Mouse (Mus musculus): ENCODE measurements around the gene Smagp.
"Not testable (repeated sequence)": the region's sequence is repeated elsewhere in the genome, so short reads cannot be mapped to it uniquely, and the experiment has no call there.

Gene Smagp

DNA sequence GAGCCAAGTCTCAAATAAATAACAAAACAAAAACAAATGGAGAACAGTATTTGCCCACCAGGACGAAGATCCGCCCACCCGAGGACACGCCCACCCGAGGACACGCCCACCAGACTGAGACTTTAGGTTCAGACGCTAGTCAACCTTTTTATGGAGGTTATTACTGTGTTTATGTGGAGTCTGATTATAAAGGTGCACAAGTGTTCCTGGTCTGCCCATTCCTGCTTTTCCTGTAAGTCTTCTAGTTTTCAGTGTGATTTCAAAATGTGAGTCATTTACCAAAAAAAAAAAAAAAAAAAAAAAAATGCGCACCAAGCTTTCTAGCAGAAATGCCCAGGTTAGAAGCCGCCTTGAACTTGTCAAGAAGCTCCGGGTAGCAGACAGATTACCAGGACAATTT lies 9.5 kb downstream of the Smagp start:
- DNase-seq (ENCODE audit: low read depth): no peak

DNA sequence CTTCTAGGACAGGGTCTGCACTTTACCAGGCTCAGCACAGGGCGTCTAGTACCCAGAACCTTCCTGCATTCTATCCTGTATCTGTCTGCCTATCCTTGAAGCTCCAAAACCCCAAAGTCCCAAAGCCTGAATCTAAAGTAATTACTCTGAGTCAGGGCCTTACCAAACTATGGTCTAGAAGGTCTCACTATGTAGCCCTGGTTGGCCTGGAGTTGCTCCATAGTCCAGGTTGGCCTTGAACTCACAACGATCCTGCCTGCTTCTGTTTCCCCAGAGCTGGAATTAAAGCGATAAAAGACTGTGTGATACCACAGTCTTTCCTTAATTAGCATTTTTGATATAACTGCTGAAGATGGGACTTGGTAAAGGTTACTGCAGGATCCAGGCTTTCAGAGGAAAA lies 12.3 kb downstream of the Smagp start:
- DNase-seq (ENCODE audit: low read depth): no peak

DNA sequence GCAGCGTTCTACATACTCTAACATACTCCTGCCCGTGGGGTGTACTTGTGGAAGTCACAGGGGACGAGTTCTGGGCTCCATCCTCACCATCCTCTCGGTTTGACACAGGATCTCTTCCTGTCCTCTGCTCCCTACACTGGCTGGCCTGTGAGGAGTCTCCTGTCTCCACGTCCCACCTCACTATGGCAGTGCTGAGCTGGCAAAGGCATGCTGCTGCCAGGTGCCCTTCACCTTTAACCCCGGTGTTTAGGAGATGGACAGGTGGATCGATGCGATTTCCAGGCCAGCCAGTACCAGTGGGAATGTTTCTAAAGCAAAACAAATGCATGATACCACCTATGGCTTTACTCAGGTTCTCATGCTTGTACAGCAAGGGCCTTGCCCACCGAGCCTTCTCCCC lies 13.0 kb downstream of the Smagp start:
- DNase-seq (ENCODE audit: low read depth): no peak

DNA sequence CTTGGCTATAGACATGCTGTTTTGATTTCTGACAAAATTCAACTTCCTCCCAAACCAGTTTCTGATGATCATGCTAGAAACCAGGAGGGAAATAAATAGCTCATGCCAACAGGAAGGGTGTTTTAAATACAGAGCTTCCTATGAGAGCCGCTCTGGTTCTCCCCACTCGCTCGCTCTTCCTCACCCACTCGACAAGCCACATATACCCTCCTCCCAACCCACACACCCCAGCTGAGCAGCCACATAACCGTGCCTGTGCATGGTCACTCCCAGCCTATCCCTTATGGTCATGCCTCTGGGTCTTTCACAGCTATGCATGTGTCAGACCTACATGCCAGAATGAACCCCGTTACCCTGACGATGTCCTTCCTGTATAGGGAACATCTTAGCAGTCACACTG lies 14.6 kb downstream of the Smagp start:
- DNase-seq (ENCODE audit: low read depth): no peak

DNA sequence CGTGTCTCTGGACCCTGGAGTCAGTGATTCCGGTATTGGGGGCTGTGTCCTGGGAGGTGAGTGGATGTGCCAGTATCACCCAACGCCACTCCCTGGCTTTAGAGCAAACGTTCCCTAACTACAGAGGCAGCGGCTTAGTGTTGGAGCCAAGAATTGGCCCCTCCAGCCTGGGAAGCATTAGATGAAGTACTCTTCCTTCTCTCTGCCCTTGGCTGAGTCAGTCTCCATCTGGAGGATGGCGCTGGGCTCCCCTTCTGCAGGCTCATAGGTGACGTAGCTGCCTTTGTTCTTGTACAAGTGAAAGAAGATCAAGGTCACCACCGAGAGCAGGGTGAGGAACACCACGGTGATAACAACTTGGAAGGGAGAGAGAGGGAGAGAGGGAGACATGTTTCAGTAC lies 15.1 kb downstream of the Smagp start:
- DNase-seq (ENCODE audit: low read depth): not testable (repeated sequence)

DNA sequence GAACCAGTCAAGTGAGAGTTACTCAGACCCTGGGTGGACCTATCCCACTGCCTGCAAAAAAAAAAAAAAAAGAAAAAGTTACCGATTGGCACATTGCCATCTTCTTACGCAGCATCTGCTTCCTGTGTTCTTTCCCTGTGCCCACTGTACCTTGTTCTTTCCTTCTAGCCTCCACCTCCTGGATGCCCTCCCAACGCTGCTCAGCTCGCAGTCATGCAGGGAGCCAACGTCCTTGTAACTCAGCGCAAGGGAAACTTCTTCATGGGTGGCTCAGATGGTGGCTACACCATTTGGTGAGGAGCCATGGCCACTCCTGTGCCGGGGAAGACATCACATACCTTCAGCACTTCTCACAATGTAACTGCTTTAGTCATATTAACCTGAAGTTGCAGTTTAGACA lies 17.5 kb downstream of the Smagp start:
- DNase-seq (ENCODE audit: low read depth): no peak

DNA sequence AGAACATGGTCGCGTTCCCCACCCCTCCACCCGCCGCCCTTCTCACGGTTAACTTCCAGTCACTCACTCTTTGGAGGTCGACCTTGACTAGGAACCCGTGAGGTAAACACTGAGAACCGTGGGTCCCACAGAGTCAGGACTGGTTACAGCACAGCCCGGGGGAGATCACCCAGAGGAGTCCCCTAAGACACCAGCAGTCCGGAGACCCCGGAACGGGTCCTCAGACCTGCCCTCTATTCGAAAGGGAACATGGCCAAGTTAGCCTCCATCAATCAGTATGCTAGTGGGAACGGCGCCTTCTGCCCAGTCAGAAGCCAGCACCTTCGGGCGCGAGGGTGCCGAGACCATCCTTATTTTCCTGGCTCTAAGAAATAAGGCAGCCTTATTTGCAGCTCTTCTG lies 20.5 kb downstream of the Smagp start:
- DNase-seq (ENCODE audit: low read depth): no peak

DNA sequence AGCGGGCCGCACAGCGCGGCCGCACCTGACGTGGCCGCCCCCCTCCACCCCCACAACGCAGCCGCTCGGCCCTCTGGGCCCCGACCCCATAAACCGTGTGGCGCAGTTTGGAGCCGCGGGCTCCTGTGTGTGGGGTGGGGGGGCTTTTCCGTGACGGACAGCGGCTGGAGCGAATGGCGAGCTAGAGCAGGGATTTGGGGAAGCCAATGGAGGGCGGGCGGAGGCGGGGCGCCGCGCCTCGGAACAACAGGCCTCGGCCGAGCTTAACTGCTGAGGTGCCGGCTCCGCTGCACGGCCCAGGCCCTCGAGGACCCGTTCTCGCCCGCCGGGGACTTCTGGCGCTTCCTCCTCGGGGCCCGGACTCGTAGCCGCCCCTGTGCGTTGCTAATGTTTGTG lies 20.9 kb downstream of the Smagp start:
- DNase-seq (ENCODE audit: low read depth): peak; percentile 51

DNA sequence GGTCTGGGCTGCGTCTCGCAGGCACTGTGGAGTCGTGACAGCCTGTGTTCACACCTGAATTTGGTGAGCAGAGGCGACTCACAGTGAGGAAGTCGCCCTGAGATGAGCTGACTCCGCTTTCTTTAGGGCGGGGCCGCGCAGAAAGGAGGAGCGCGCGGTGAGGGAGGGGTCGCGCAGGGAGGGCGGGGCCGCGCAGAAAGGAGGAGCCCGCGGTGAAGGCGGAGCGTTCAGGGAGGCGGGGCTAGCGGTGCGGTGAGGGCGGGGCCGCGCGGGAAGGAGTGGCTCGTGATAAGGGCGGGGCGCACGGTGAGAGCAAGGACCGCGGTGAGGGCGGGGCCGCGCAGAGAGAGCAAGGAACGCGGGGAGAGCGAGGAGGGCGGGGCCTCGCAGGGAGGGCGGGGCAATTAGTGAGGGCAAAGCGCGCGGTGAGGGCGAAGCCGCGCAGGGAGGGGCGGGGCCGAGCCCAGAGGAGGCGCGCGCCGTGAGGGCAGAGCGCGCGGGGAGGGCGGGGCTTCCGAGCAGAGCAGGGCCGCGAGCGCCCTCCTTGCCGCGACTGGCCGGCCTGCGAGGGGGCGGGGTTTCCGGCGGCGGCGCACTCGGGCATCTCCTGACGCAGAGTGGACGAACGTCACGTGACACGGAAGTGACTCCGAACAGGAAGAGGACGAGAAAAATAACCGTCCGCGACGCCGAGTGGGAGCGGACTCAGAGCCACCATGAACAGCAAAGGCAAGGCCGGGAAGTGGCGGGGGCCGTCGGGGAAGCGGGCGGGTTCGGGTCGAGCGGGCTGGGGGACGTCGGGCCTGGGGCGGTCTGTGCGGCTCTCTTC lies 21.5 kb downstream of the Smagp start, which contains the start of gene Dazap2:
Dazap2 (plus strand) TSS at position 354 of the 829 bp plus-strand sequence.
- DNase-seq (ENCODE audit: low read depth): peak; percentile 86

DNA sequence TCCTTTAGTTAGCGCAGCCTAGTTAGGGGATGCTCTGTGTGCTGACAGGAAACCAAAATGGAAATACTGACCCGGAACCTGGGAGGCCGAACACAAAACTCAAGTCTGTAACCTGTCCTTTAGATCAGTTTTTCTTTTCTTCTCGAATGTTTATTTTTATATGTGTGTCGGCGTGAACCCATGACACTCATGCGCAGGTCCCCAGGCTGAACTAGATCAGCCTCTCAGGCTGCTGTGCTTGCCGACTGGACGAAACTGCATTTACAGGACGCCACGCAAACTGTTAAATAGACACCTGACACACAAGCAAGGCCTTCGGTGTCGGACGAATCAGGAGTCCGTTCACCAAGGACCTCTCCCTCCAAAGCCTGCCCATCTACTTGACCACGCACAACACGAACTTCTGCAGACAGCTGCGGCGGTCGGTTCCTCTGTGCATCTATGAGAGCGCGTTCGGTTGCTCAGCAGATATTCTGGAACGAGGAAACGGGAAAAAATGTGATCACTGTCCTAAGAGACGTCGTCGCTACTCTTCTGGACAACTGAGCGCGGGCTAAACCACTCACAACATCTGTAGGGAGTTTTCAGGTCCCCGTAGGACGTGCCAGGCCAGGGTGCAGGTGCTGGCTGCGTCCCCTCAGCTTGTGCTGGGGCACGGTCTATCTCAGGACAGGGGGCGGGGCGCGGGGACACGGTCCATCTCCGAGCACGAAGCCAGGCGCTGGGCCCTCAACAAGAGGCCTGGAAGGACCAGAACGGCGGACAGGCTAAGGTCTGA lies 22.3 kb downstream of the Smagp start:
- no peak for DNase-seq (ENCODE audit: low read depth)

DNA sequence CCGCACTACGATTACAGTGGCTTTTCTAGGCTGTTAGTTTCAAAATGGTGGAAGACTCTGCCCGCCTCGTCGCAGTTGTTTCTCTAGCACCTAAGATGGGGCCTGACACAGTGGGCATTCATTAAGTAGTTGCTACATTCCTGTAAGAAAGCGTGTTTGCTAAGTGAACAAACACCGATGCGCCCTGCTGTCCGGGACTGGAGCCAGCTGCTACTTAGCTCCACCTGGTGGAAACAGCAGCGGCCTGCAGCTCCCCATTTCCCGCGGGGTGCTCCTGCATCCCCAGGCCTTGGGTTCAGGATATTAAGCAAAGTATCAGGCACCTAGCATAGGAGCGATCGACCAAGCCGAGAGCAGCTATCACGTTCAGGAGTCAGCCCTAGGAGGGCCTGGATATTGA lies 23.2 kb downstream of the Smagp start:
- DNase-seq (ENCODE audit: low read depth): peak; percentile 29

DNA sequence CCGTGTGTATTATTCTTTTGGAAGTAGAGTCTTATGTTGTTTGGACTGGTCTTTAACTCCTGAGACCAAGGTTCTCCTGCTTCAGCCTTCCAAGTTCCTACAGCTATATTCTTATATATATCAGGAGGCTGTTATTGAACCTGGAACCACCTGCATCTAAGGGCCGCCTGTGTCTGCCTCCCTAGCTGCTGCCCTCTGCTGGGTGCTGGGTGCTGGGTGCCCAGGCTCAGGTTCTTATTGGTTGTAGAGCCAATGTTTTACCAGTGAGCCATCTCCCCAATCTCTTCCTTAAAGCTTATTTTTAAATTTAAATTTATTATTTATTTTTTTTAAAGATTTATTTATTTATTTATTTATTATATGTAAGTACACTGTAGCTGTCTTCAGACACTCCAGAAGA lies 24.3 kb downstream of the Smagp start:
- DNase-seq (ENCODE audit: low read depth): no peak

DNA sequence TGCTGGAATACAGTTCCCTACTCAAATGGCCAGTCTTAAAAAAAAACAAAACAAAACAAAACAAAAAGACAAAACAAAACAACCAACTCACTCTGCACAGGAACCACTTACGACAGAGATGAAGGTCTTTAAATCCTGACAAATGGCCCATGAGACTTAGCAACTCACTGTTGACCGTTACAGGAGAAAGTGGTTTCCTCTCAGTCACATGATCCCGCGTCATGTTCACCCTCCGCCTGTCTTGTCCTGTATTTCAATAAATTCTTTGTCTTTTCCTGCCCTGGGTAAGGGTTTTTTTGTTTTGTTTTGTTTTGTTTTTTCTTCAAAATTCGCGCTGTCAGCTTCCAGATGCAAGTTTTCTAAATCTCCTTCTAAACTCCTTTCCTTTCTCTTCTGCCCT lies 24.8 kb downstream of the Smagp start:
- no peak for DNase-seq (ENCODE audit: low read depth)

DNA sequence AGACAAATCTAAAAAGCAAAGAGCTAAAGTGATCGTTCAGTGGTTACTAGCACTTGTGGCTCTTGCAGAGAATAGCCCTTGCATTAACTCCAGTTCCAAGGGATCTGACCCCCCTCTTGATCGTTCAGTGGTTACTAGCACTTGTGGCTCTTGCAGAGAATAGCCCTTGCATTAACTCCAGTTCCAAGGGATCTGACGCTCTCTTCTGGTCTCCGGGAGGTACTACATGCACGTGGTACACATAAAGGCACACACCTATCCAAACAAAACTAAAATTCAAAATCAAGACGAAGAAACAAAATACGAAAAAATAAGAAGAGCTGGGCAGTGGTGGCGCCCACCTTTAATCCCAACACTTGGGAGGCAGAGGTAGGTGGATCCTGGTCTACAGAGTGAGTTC lies 30.1 kb downstream of the Smagp start:
- DNase-seq (ENCODE audit: low read depth): not testable (repeated sequence)

DNA sequence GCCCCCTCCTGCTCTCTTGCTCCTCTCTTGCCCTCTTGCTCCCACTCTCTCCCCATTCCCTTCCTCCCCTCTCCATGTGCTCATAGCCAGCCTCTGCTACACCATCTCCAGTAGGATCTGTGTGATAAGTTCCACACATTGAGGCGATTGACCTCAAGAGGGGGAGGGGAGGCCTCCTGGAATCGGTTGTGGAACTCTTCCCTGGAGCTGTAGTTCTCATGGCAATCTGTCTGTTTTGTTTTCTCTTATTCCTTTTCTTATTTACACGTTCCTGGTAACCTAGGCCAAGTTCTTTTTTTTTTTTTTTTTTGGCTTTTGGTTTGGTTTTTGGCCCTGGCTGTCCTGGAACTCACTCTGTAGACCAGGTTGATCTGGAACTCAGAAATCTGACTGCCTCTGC lies 35.1 kb downstream of the Smagp start:
- DNase-seq (ENCODE audit: low read depth): no peak

DNA sequence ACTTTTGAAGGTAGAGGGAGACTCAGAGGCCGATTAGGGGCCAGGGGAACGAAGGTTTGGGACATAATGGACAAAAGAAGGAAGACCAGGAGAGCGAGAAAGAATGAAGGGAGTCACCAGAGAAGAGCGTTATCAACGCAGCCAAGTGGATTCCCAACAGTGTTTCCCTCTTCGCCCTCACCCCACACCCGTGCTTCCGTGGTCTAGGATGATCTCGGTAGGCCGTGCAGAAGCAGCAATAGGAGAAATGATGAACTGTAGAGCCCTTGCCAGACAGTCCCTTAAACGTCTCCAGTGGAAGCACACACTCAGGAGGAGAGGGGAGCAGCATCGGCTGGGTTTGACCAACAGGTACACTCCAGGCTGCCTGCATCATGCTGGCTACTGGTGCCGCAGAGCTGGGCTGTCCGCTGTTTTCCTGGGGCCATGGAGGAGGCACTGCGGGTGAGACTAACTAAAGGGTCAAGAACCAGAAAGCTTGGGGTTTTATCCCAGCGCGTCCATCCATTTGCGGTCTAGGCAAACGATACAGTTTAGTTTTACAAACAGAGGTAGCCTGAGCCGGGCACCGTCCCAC lies 36.0 kb downstream of the Smagp start:
- no peak for DNase-seq (ENCODE audit: low read depth)

DNA sequence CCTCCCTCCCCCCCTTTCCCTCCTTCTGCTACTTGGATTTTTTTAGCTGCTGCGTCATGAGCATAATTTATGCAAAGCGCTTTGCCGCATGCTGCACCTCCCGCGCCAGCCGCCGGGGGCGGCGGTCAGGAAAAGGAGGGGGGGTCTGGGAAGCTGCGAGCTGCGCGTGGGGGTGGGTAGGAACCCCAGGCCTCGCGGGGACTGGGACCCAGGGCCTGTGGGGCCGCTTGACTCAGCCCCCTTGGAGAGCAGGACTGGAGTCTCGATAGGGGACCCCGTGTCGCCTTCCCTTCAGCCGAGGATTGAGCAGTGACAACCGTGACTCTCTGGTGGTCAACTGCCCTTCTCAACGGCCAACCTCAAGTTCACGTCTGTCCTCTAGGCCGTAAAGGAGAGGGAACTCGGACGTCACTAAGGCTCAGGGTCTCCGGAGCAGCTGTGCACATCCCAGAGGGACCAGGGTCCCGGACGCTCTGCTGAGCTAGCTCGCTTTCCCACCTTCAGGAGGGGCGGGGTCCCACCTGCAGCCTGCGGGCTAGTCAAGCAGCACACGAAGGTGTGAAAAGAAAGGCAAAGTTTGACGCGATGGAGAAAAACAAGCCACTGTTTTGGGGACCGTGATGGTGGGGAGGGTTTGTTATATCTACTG lies 36.6 kb downstream of the Smagp start:
- peak; percentile 34 for DNase-seq (ENCODE audit: low read depth)

DNA sequence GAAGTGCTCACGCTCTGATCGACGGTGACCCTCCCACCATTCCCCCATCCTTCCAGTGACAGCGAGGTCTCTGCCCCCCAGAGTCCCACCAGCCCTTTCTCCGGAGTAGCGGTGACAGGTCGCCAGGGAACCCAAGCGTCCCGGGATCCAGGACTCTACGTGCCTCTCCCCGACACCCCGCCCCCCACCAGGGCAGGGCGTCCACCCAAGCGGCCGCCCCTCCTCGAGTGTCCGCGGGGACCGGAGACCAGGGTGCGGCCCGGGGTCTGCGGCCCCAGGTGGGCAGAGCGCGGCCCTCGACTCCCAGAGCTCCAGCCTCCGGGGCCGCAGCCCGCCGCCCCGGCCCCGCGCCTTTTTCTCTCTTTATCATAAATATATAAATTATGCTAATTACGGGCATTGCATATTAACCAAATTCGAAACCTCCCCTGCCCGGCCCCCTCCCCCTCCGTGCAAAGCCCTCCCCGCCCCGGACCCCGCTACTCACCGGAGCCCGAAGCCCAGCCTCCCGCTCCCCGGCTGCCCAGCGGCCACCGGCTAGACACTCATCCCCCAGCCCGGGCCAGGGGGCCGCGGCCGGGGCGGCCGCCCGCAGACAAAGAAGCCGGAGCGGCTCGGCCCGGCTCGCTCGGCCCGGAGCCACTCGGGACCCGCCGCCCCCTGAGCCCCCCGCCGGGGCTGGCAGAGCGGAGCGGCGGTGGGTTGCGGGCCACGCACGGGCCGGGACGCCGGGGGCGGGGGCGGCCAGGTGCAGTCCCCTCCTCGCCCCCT lies 37.3 kb downstream of the Smagp start, which contains the start of gene Pou6f1:
Pou6f1 (minus strand) TSS at position 709 of the 771 bp plus-strand sequence.
- no peak for DNase-seq (ENCODE audit: low read depth)

DNA sequence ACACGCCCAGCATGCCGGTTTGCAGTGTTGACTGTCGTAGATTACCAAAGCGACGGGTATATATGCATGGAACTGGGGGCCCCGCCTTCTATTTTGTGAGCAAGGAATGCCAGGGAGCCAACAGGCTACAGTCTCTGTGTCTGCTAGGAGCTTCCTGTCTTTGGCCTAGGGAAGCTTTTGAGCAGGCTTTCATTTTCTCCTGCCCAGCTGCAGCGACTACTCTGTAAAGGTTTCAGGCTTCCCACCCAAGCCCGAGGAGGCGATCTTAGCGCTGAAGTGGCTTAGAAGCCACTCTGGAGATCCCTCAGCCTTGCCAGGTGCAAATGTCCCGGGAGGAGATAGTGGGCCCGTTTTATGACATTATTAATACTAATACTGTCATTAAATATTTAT lies 37.9 kb downstream of the Smagp start:
- DNase-seq (ENCODE audit: low read depth): no peak

DNA sequence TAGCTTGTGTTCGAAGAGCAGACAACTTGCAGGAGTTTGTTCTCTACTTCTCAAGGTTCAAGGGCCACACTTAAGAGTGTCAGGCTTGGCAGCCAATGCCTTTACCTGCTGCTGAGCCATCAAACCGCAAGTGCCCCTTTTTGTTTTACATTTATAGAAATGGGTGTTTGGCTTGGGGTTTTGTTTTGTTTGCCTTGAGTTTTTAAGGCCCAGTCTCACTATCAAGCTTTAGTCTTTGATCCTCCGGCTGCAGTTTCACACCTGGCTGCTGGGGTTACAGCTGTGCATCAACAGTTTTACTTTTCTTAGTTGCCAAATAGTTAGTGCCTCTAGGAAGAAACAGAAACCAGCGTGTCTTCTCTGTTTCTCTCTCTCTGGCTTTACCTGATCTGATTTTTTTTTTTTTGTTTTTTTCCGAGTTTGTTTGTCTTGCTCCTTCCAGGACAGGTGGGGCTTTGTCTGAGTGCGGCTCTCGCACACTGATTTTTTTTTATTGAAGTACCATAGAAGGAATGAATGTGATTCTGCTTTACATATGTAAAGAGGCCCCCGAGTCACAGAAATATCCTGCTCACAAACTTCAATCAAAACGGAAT lies 38.4 kb downstream of the Smagp start:
- DNase-seq (ENCODE audit: low read depth): no peak

DNA sequence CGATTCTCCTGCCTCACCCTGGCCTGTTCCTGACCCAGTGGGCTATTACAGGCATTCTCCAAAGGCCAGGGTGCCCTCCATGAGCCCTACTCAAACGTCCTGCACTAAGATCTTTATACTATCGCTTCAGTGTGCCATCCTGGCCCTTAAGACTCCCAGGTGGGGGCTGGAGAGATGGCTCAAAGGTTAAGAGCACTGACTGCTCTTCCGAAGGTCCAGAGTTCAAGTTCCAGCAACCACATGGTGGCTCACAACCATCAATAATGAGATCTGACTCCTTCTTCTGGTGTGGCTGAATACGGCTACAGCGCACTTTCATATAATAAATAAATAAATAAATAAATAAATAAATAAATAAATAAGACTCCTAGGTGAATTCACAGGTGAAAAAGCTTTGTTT lies 43.9 kb downstream of the Smagp start:
- DNase-seq (ENCODE audit: low read depth): no peak
